Mouse (Mus musculus): ENCODE measurements around the gene Oxnad1. TPM values are rescaled to one million over a fixed set of nuclear protein-coding genes. Genes with fewer than 3 reads are reported as not detected.

The Oxnad1 gene
- polyA plus RNA-seq, 1 experiment: 19.9 TPM

DNA sequence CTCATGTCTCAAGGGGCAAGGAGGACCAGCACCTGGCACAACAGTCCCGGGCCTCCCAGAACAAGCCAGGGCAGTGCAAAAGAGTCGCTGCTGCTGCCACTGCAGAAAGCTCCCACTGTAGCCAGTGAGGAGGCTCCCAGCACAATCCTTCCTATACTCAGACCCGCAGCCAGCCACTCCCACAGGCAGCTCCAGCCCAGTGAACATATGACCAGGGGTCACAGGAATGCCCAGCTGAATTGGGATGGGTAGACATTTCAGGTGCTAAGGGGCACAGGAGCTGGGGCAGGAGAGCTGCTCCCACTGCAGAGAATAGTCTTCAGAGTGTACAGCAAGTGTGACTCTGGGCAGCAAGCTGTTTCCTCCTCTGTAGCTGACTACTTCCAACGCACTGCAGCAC lies 60.2 kb downstream of the Oxnad1 start:
- no peak for DNase-seq (ENCODE audit: low spot score)

- DNase-seq (ENCODE audit: low spot score): no peak
Measured at GRCm38 (mm10) chr14:32145809-32146511, 60.8 kb downstream of the Oxnad1 start.

- DNase-seq (ENCODE audit: low spot score): no peak
Measured at GRCm38 (mm10) chr14:32146578-32146977, 61.4 kb downstream of the Oxnad1 start.

GRCm38 (mm10) chr14:32150872-32151271 lies 65.7 kb downstream of the Oxnad1 start:
- no peak for DNase-seq (ENCODE audit: low spot score)

DNA sequence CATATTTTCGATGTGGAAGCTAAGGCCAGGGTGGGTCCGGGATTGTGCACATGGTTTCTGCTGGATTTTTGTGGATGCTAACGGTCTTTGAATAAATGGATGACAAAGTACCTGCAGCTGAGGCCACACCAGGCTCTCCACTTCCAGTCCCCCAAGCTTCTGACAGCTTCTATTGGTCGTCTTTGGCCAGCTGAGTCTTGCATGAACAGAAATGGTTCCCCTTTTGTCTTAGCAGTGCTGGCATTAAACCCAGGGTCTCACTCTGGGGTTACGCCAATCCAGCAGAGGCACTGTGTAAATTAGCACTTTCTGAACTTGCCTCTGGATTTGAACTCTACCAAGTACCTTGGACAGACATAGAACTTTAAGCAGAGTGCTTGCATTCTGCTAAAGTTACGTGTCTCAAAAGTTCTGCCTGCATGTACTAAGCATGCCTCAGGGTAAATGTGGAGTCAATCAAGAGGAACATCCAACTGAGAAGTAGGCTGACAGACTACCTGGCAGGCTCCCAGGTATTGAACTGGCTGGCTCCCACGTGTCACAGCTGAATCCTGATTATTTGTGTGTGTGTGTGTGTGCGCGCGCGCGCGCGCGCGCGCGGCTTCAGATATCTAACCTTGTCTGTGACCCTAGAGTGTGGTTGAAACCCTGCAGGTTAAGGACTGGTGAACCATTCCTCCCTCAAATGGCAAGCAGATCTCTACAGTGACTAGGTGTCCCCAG lies 67.2 kb downstream of the Oxnad1 start:
- DNase-seq (ENCODE audit: low spot score): no peak

Other genes with a start within 250 kb of the Oxnad1 start
- gene Galnt15, start 56.4 kb upstream of the Oxnad1 start, polyA plus RNA-seq (2012; rRNA removed): 14.0 and 20.8 TPM in 2 replicates
- 35.7 and 48.1 TPM in 2 replicates for gene Dph3, start 355 bp downstream of the Oxnad1 start, polyA plus RNA-seq (2012; rRNA removed)
- gene Msmb, start 56.6 kb downstream of the Oxnad1 start, polyA plus RNA-seq (2012; rRNA removed): not detected in 2 replicates
- gene Ncoa4, start 74.5 kb downstream of the Oxnad1 start, polyA plus RNA-seq (2012; rRNA removed): 77.0 and 77.6 TPM in 2 replicates
- gene Timm23, start 116.5 kb downstream of the Oxnad1 start, polyA plus RNA-seq (2012; rRNA removed): 83.2 and 92.1 TPM in 2 replicates
- 11.4 and 14.3 TPM in 2 replicates for gene Parg, start 116.6 kb downstream of the Oxnad1 start, polyA plus RNA-seq (2012; rRNA removed)
- gene Ogdhl, start 236.6 kb downstream of the Oxnad1 start, polyA plus RNA-seq (2012; rRNA removed): 0.50 and 0.87 TPM in 2 replicates

Data from urinary bladder, adult 2 months (tissue).